Mouse (Mus musculus) midbrain, embryonic 11.5 days (tissue): ENCODE measurements around the gene Aadacl4. TPM values are rescaled to one million over a fixed set of nuclear protein-coding genes. Genes with fewer than 3 reads are reported as not detected.
A peak's percentile ranks its signal among the peaks of the same experiment; 100 is the strongest.
"Not testable (repeated sequence)": the region's sequence is repeated elsewhere in the genome, so short reads cannot be mapped to it uniquely, and the experiment has no call there.

Experiments used
- ATAC-seq: fragments of 200-750 bp; cut with Nextera tagmentation; 2 replicates; pipeline ENCODE4 v1.8.0; 2017; ENCODE audit warnings: moderate TSS enrichment, moderate library complexity; ENCODE audit not compliant: low FRiP score
- DNase-seq: peaks from one replicate; pipeline ENCODE4 v3.0.0; 2015; ENCODE audit warnings: low spot score; ENCODE audit errors: missing footprints
- H3K27ac ChIP-seq: fragments of 300-500 bp; sonication (generic); 2 replicates; pipeline ENCODE4 v1.5.1; 2014; ENCODE audit warnings: low read depth, low read length
- H3K27me3 ChIP-seq: fragments of 300-500 bp; sonication (generic); 2 replicates; pipeline ENCODE4 v1.6.1; 2014; ENCODE audit warnings: mild to moderate bottlenecking, low read length, moderate library complexity, mixed read lengths; ENCODE audit not compliant: control insufficient read depth, insufficient read depth
- H3K36me3 ChIP-seq: fragments of 300-500 bp; sonication (generic); 2 replicates; pipeline ENCODE4 v1.6.1; 2014; ENCODE audit warnings: mild to moderate bottlenecking, low read length, moderate library complexity, mixed read lengths; ENCODE audit not compliant: control insufficient read depth, insufficient read depth
- H3K4me1 ChIP-seq: fragments of 300-500 bp; sonication (generic); 2 replicates; pipeline ENCODE4 v1.6.1; 2014; ENCODE audit warnings: low read length; ENCODE audit not compliant: control insufficient read depth, insufficient read depth
- H3K4me2 ChIP-seq: fragments of 300-500 bp; sonication (generic); 2 replicates; pipeline ENCODE4 v1.6.1; 2014; ENCODE audit warnings: mild to moderate bottlenecking, moderate library complexity
- H3K4me3 ChIP-seq: fragments of 300-500 bp; sonication (generic); 2 replicates; pipeline ENCODE4 v1.5.1; 2014; ENCODE audit warnings: low read depth, low read length
- H3K9ac ChIP-seq: fragments of 300-500 bp; sonication (generic); 2 replicates; pipeline ENCODE4 v1.6.1; 2014; ENCODE audit warnings: low read length
- H3K9me3 ChIP-seq: fragments of 300-500 bp; sonication (generic); 2 replicates; pipeline ENCODE4 v1.6.1; 2016; ENCODE audit warnings: low read length; ENCODE audit not compliant: control insufficient read depth
- WGBS: fragments of 180-500 bp; shearing (Covaris S2); extraction: QIAGEN DNeasy Blood & Tissue Kit; methylation state at CpG from one replicate; pipeline ENCODE4 v1.1.7; 2014; 5-methylcytosine and 5-hydroxymethylcytosine counted together
- polyA plus RNA-seq: library from polyadenylated mRNA; unstranded; fragments of >200 nt; fragmentation: Nextera tagmentation; extraction: Ambion mirVana; gene quantifications from 2 replicates; pipeline ENCODE4 v1.2.1, GENCODE M21; 2014

Aadacl4 gene
- not detected in 2 replicates for polyA plus RNA-seq

DNA sequence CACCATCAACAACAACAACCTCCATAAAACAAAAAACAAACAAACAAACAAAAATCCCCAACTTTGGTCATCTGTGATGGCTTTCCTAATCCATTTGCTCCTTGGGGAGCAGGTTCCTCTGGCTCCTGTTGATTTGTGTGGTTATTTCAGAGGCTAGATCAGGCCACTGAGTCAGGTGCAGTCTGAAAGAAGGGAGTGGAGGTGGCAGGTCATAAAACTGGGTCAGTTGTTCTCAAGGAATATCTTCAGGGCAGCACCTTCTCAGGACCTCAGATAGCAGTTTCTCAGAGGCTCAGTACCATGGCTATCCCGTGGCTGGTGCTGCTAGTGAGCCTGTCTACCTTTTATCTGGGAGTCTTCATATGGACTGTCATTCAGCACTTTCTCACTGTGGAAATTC, at the start of gene Aadacl4:
TSS of gene Aadacl4 (plus strand) at position 301 of the 400 bp plus-strand sequence.
- no peak within 1 kb of the TSS for H3K9ac ChIP-seq
- H3K4me1 ChIP-seq, result no peaks in the 10 kb centered on the region
- no peak within 1 kb of the TSS for H3K4me3 ChIP-seq
- DNase-seq, result no peak
- H3K4me2 ChIP-seq, result no peak within 1 kb of the TSS
- no peak within 1 kb of the TSS for H3K27ac ChIP-seq
- no peaks in the 10 kb centered on the region for H3K27me3 ChIP-seq
- ATAC-seq, result no peak
- H3K9me3 ChIP-seq, result peaks cover 18% of the 10 kb centered on the region; the same call in 1 of the 2 replicates
- 45% methylated on average over 1 of the region's 1 CpGs for WGBS
- H3K36me3 ChIP-seq, result no peaks in the 10 kb centered on the region

- Histone ChIP-seq H3K9me3 (peaks cover 16% of the 10 kb centered on the region; the same call in 1 of the 2 replicates), H3K4me3 (no peak within 1 kb of the TSS), H3K27ac (no peak within 1 kb of the TSS), H3K36me3 (no peaks in the 10 kb centered on the region), H3K27me3 (no peaks in the 10 kb centered on the region), H3K4me1 (no peaks in the 10 kb centered on the region), H3K9ac (no peak within 1 kb of the TSS), H3K4me2 (no peak within 1 kb of the TSS)
- ATAC-seq (no peak), DNase-seq (no peak)
- 90% methylated on average over 1 of the region's 1 CpGs for WGBS
Measured at GRCm38 (mm10) chr4:144565034-144565433, 48.5 kb upstream of the Aadacl4 start, which contains the start of gene Gm13124. Gene Gm13124, minus strand, starts transcription at chr4:144565134.

DNA sequence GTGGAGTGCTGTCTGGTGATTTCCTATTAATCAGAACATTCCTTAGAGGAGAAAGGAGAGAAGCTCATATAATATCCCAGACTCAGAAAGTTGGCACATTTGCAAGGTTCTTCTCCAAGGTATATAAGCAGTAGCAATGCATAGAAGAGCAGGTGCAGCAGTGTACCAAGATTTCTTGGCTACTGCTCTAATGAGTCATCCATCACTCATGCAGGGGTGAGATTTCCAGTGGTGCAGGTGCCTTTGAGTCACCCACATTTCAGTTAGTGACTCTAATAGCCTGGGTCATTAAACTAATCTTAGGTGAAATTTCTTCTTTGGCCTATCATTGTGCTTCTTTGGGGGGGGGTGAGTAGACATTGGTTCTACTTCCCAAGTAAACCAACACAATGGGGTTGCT, 45.8 kb upstream of the Aadacl4 start:
- Histone ChIP-seq H3K27ac (no peak overlapping the region), H3K4me1 (no peaks in the 10 kb centered on the region), H3K4me2 (no peak overlapping the region), H3K27me3 (no peaks in the 10 kb centered on the region), H3K36me3 (no peaks in the 10 kb centered on the region), H3K9ac (no peak overlapping the region), H3K9me3 (peaks cover 10% of the 10 kb centered on the region; the same call in 1 of the 2 replicates), H3K4me3 (no peak overlapping the region)
- no peak for DNase-seq
- ATAC-seq, result no peak

DNA sequence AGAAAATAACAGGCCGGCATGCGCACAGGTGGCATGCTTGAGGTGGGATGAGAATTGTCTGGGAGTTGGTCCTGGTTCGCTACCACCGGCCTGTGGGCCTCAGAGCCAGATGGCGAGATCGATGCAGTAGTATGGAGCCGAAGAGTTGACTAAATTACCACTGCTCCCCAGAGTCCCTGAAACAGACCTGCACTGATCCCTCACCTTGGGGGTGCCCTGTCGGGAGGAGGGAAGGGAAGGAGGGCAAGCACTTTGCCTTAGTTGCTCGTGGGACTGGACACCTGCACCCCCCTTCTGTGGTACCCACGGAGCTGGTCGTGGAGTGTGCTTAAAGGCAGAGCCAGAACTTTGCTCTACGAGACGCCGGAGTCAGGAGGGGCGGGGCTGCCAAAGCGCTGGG, 27.3 kb upstream of the Aadacl4 start:
- not testable (repeated sequence) for H3K4me2 ChIP-seq, H3K27me3 ChIP-seq, H3K4me1 ChIP-seq, H3K4me3 ChIP-seq, DNase-seq, H3K27ac ChIP-seq, H3K9ac ChIP-seq, H3K36me3 ChIP-seq
- H3K9me3 ChIP-seq, result peaks cover 14% of the 10 kb centered on the region; the same call in 1 of the 2 replicates
- ATAC-seq, result peak; percentile 67
- 83% methylated on average over 11 of the region's 16 CpGs for WGBS

GRCm38 (mm10) chr4:144592790-144593189, 20.7 kb upstream of the Aadacl4 start:
- H3K9ac ChIP-seq, result no peak overlapping the region
- no peak for ATAC-seq
- no peaks in the 10 kb centered on the region for H3K4me1 ChIP-seq
- H3K27me3 ChIP-seq, result no peaks in the 10 kb centered on the region
- peaks cover 10% of the 10 kb centered on the region; the same call in 1 of the 2 replicates for H3K9me3 ChIP-seq
- H3K4me2 ChIP-seq, result no peak overlapping the region
- no peak for DNase-seq
- H3K27ac ChIP-seq, result no peak overlapping the region
- no peak overlapping the region for H3K4me3 ChIP-seq
- no peaks in the 10 kb centered on the region for H3K36me3 ChIP-seq

- WGBS, result 78% methylated on average over 1 of the region's 1 CpGs
- Histone ChIP-seq H3K4me2 (no peak overlapping the region), H3K4me1 (no peaks in the 10 kb centered on the region), H3K4me3 (no peak overlapping the region), H3K9ac (no peak overlapping the region), H3K27me3 (no peaks in the 10 kb centered on the region), H3K36me3 (no peaks in the 10 kb centered on the region), H3K9me3 (peaks cover 19% of the 10 kb centered on the region; the same call in 1 of the 2 replicates), H3K27ac (no peak overlapping the region)
- ATAC-seq (no peak), DNase-seq (no peak)
Measured at GRCm38 (mm10) chr4:144614586-144614985, 1.1 kb downstream of the Aadacl4 start.

DNA sequence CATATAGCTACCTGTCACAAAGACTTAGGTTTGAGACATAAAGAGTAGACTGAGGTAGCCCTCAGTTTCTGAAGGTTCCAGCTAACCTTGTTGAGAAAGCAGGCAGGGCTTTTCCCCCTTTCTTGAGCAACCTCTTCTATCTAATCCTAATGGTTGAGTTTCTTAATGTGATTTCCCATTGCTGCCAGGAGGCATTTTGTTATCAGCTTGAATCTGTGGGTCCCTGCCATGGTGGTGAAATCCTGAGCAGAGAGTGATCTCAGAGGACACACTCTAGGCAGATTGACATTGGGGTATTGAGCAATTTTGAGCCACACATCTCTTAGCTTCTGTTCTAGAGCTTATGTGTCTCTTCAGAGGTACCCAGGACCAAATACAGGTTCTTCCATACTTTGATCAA, 24.8 kb downstream of the Aadacl4 start:
- Histone ChIP-seq H3K36me3 (no peaks in the 10 kb centered on the region), H3K27ac (no peak overlapping the region), H3K9ac (no peak overlapping the region), H3K4me3 (no peak overlapping the region), H3K4me1 (no peaks in the 10 kb centered on the region), H3K27me3 (no peaks in the 10 kb centered on the region), H3K9me3 (peaks cover 24% of the 10 kb centered on the region; the same call in 1 of the 2 replicates), H3K4me2 (no peak overlapping the region)
- DNase-seq, result no peak
- ATAC-seq, result no peak

Other genes with a start within 250 kb of the Aadacl4 start
- not detected in 2 replicates for gene Pramef20, start 235.8 kb upstream of the Aadacl4 start, polyA plus RNA-seq
- gene Pramef12, start 205.2 kb upstream of the Aadacl4 start, polyA plus RNA-seq, result not detected in 2 replicates
- gene 1700012P22Rik, start 174.9 kb upstream of the Aadacl4 start, polyA plus RNA-seq, result not detected in 2 replicates
- not detected in 2 replicates for gene Gm9944, start 160.4 kb upstream of the Aadacl4 start, polyA plus RNA-seq
- gene Aadacl3, start 150.0 kb upstream of the Aadacl4 start, polyA plus RNA-seq, result not detected in 2 replicates
- not detected in 2 replicates for gene 9430007A20Rik, start 93.9 kb upstream of the Aadacl4 start, polyA plus RNA-seq
- not detected in 2 replicates for gene Gm13124, start 48.6 kb upstream of the Aadacl4 start, polyA plus RNA-seq
- gene Gm436, start 72.7 kb downstream of the Aadacl4 start, polyA plus RNA-seq, result not detected in 2 replicates
- not detected in 2 replicates for gene Gm13178, start 107.7 kb downstream of the Aadacl4 start, polyA plus RNA-seq
- not detected in 2 replicates for gene Gm438, start 172.9 kb downstream of the Aadacl4 start, polyA plus RNA-seq